Mouse (Mus musculus): ENCODE measurements around the gene Dnajc8.
"Not testable (repeated sequence)": the region's sequence is repeated elsewhere in the genome, so short reads cannot be mapped to it uniquely, and the experiment has no call there.

Gene Dnajc8

DNA sequence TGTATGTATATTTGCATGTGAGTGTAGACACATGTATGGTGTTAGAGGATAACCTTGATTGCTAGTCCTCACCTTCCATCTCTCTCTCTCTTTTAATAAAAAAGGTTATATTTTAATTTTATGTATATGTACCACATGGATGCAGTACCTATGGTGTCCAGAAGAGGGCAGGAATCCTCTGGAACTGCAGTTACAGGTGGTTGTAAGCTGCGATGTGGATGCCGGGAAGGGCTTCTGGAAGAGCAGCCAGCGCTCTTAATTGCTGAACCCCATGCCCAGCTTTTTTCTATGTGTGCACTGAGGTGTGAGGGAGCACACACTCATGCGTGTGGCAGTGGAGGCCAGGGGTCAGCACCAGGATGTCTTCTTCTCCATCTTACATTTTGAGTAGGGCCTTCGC is 33.8 kb downstream of the Dnajc8 start:
- no peak for DNase-seq

DNA sequence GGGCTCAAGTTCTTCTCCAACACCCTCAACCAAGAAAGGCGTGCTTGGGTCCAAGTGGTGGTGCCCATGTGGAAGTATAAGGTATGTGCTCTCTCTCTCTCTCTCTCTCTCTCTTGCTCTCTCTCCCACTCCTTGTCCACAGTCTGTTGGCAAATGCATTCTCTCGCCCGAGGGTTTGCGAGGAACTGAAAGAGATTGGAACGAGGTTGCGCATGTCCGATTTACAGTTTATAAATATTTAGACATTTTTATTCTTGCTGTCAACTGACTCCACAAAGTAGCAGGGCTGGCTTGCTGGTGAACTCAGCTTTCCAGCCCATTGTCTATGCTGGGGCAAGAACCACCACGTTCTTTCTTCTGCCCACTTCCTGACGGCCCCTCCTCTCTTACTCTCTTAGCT is 35.8 kb downstream of the Dnajc8 start:
- DNase-seq: no peak

DNA sequence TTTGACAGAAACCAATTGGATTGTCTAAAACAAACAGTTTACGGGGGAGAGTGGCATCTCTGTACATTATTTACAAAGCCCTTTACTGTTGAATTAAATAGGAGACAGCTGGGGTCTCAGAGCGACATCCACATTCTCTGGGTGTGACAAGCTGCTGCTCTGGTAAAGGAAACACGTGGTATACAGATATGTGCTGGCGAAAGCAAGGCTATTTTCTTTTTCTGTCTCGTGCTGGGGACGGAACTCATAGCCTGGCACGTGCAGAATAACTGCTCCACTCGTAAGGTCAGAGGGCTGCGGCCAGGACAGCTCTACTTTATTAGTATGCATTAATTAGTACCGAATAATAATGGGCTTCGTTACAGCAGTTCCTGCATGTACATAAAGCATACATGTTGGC is 38.0 kb downstream of the Dnajc8 start:
- no peak for DNase-seq

DNA sequence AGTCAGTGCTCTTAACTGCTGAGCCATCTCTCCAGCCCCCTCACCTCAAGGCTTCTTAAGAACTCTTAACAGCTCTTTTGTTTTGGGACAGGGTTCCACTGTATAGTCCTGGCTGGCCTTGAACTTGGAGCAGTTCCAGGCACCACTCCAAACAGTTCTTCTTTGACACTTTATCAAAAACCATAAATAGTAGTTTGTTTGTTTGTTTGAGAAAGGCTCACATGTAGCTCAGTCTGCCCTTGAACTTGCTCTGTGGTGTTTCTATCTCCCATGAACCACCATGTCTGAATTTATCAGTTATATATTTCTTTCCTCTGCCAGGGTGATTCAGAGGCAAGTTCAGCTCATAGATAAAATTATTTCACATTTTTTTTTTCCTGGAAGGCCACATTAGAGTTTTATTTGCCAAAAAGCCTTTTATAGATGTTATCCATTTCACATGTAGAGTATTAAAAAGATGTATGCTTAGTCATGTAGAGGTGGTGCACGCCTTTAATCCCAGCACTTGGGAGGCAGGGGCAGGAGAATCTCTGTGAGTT is 39.5 kb downstream of the Dnajc8 start:
- no peak for DNase-seq

DNA sequence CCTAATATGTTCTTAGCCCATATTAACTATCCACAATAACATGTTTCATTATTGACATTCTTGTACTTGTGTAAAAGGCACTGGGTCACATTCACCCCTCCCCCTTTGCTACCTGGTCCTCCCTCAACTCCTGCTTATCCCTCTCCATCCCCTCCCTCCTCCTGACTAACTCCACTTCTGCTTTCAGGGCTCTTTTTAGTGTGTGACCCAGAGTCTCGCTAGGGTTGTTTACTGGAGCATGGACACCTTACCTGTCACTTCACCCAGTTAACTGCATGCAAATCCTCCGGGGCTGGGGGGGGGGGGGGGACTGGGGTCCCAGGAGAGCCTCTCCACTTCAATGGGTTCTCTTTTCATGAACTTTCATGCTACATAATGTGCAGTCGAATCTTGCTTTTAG is 48.4 kb downstream of the Dnajc8 start:
- DNase-seq: no peak

DNA sequence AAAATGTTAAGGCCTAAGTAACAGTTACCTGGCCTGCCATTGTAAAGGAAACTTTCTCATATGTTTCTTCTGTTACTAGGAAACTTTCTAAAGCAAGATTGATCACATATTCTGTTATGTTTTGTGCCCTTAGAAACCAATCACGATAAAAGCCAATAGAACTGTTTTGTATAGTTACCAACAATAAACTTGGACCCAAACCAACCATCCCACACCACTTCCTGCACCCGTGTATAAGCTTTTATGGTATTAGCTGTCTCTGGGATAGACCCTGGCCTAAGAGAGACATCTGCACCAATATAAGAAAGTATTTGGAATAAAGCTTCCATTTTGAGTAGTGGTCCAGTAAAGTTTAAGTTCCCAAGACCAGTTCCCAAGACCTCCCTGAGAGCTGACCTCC is 49.6 kb downstream of the Dnajc8 start:
- no peak for DNase-seq

DNA sequence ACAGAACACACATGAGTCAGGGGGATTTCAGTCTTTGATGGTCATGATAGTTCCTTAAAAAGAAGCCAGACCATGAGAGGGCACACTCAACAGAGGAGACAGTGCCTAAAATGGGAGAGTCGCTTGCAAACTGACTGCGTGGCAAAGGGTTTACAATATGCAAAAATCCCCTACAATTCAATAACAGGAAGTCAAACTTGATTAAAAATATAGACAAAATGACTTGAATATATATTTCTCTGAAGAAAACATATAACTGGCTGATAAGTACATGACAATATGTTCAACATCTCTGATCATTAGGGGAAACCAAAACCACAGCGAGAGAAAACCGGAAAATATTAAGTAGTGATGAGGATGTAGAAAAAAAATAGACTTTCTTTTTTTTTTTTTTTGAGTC is 50.9 kb downstream of the Dnajc8 start:
- DNase-seq: no peak

DNA sequence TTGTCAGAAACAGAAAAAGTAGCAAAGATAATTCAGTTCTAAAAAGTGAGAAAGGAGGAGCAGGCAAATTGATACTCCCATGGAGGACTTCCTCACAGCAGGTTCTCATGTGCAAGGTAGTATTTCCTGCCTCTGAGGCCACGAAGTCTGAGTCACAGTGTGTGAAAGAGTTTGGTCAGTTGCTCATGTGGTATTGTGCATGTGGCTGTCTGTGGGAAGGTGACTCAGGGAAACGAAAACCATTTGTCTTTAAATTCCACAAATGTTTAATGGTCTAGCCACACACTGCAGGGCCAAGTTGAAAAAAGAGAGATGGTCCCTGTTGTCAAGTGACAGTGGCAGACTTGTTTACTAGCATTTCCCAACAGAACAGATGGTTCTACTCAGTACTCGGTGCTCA is 53.2 kb downstream of the Dnajc8 start:
- no peak for DNase-seq

DNA sequence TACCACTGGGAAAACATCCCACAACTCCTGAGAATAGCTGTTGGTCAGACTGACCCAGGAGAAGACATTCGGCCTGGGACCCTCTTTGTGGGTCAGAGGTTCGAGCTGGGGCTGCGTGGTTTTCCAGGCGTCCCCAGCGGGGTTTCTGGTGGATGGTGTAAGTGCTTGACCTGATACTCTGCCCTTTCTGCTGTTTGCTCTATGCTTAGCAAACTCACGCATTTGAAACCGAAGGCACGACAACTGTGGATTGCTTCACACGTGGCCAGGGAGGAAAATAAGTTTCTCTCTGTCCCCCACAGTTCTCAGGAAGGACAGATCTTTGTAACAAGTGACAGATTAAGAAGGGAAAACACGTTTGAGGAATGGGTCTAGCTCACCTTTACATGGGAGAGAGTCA is 55.3 kb downstream of the Dnajc8 start:
- no peak for DNase-seq

DNA sequence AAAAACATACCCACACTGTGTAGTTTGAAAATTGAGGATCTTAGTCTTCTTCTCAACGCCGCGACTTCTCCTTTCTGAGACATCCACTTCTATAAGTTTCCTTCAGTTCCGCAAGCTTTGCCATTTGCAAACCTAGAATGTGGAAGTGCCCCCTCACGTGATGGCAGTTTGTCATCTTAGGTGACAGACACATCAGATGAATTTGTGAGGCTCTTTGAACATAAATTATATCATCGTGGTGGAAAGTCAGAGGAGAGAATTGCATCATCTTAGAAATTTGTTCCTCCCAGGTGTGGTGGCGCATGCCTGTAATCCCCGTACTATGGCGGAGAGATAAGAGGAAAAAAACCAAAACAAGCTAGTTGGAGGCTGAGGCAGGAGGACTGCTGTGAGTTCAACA is 57.6 kb downstream of the Dnajc8 start:
- DNase-seq: no peak

DNA sequence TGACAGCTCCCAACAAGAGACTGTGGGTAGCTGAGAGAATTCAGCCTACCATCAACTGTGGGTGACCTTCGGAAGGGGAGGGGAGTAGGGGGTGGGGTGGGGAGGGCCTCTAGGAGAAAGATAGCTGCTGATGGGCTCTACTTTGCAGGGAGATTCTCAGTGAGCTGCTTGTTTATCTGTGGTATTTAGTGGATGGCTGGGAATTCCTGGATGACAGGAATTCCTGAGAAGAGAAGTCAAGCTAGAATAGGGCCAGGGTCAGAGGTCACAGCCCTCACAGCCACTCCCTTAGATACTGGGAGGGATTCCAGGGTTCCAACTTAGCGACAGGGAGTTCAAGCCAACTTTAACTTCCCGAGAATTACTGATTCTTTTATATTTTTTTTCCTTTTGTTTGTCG is 58.8 kb downstream of the Dnajc8 start:
- DNase-seq: no peak

DNA sequence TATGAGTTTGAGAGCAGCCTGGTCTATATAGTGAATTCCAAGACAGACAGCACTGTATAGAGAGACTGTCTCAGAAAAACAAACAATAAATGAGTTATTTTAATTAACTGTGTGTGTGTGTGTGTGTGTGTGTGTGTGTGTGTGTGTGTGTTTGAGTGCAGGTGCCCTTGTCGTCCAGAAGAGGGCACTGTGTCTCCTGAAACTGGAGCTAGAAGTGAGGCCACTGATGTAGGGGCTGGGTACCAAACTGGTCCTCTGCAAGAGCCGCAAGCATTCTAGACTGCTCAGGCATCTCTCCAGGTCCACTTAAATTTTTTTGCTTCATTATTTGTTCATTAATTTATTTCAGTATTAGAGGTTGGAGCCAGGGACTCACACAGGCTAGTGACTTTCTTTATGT is 63.5 kb downstream of the Dnajc8 start:
- DNase-seq: no peak

DNA sequence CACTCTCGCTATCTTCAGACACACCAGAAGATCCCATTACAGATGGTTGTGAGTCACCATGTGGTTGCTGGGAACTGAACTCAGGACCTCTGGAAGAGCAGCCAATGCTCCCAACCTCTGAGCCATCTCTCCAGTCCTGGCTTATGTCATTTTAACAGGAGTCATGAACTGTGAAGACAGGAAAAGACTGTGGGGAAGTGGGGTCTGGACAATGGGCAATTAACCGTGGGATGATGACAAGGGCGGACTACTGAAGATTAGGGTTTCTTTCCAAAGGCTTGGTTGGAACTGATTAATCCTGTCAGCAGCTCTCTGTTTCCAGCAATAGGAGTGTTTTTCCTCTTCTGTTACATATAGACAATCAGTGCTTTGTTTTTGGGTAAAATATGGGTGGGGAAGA is 64.4 kb downstream of the Dnajc8 start:
- DNase-seq: no peak

DNA sequence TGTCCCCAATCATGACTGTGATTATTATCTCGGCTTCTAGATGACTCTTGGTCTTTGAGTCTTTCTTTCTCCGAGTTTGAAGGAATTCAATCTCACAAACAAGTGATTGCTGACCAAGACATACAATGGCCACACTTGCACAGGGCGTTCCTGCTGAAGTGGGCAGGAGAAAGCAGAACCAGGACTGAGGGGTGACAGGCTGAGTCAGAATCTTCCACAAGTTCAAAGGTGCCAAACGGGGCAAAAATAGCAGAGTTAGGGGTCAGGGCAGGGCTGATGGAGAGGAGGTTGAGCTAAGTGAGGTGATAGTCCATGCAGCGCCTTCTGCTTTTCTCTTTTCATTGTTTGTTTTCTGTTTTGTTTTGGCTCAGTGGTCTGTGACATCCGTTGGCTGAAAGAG is 65.1 kb downstream of the Dnajc8 start:
- DNase-seq: no peak

DNA sequence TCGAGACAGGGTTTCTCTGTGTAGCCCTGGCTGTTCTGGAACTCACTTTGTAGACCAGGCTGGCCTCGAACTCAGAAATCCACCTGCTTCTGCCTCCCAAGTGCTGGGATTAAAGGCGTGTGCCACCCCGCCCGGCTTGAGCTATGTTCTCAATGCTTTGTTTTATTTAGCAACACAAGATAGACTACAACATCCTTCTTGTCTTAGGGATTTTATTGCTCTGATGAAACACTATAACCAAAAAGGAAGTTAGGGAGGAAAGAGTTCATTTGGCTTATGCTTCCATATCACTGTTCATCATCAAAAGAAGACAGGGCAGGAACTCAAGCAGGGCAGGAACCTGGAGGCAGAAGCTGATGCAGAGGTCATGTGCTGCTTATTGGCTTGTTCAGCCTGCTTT is 65.9 kb downstream of the Dnajc8 start:
- DNase-seq: not testable (repeated sequence)

Data from thymus, postnatal 36 days (tissue).